Mouse (Mus musculus): ENCODE data around the gene Atxn7l1.

Gene Atxn7l1

DNA sequence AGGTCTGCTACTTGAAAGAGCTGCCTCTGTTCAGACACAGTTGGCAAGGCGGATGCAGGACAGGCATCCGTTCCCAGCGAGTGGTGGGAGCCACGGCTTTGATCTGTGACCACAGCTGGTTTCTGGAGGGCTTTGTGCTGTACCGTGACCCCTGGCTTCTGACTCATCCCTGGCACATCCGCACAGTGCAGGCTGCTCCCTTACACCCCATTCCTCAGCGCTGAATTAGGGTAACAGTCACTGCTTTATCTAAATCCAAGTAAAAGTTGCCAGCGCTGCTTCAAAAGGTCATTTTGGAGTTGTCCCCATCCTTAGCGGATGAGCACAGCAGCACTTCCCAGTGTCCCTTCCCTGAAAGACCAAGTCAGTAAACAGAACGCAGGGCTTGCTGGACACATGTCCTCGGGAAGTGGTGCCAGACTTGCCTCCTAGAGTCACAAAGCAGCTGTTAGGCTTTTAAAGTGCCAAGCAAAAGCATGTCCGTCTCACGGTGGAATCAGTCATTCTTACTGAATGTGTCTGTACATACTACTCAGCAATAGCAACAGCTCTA, 88.4 kb downstream of the Atxn7l1 start:
- DNase-seq: no peak

DNA sequence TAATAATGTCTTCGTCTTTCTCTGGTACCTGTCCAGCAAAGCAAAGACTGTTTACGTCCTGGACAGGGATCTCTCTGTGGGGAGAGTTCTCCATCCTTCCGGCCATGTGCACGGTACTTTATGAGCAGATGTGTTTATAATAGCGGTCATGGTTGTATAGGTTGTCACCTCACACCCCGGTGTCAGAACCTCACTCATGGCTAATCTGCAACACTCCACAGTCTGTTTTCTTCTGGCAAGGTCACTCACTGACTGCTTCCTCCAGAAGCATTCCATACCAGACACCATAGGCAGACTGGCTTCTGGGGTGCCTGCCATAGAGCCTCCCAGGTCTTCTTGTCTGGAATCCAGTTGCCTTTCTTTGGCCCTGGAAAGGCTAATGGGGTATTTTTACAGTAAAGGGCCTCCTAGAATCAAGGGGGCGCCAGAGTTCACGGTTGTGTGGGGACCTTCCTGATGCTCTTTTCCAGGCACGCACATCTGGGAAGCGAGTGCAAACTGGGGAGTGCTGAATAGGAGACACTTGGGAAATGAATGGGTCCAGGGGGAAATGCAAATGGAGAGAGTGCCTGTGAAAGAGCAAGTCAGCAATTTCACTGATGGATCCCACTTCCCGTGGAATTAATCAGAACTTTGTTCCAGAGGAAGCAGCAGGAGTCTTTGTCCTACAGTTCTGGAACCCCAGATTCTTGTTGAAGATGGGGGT, 89.0 kb downstream of the Atxn7l1 start:
- no peak for DNase-seq

DNA sequence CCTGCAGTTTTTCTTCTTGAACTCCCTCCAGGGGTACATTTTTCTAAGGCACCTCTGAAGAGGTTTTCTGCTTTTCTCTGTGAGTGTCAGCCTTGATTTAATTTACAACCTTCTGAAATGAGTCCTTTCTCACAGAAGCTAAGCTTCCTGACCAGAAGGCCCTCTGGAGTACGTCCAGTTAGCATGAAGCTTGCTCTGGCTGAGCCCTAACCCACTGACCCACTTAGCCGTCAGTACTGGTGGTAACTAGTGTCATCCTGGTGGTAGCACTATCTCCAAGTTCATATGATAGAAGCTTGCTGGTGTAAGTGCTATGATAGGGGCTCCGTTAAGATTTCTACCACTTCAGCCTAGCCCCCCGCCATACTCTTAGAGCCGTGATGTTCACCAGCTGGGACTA, 89.6 kb downstream of the Atxn7l1 start:
- no peak for DNase-seq

DNA sequence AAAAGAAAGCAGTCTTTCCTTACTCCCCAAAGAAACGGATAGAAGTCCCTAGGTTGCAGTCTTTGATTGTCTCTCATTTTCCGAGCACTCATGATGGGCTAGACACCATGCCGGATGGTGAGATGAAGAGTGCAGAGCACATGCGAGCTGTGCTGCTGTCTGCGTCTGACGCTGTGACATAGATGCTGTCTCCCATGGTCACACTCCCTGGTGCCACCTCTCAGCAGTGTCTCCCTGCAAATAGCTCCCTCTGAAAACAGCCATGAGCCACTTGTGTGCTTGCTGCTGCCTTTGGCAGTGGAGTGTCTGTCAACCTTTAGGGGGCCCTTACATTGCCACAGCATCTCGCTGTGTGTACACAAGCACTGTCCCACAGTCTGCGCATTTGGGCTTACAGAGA, 95.2 kb downstream of the Atxn7l1 start:
- DNase-seq: no peak

DNA sequence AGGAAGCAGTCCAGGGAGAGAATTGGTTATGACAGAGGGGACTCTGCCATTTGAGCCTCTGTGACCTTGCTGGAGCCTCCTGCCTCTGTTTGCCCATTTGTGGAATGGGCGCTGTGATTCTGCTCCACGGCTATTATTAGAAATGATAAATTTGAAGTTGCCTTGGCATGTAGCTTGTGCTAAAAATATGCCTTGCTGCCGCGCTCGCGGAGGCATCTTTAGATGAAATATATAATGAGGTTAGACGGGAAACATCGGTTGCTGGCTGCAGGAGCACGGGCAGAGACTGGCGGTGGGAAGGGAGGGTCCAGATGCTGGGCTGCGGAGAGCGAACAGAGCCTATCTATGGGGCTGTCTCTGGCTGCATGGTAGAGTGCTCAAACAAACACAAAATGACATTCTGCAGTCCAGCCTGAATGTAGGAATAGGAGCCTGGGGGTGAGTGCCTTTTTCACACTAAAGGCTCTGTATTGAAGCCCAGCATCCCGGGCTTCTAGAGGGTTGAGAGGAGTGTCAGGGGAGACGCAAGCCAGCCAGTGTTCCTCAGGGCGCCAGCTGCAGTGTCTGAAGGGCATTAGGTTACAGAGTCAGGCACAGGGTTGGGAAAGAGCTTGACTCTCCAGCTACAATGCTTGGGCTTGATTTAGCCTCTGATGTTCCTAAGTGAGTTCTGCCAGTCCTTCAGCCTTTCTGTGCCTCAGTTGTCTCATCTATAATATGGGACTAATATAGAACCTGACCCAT, 96.8 kb downstream of the Atxn7l1 start:
- no peak for DNase-seq

DNA sequence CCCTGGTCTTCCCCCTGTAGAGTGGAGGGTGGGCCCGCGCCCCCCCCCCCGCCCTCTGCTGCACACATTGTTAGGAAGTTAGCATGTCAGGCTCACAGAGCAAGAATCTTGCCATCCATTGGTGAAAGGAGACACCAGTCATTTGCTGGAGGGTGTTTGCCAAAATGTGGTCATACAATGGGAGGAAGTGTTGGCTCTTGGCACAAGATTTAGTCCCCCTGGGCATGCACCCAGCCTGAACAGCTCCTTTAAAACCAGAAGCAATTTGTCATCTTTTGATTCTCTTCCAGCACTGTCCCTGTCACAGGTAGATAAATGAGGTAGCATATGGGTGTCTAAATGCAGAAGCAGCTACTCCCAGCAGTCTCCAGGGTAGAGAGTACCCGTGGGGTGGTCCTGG, 98.0 kb downstream of the Atxn7l1 start:
- DNase-seq: peak; percentile 41 to 57

DNA sequence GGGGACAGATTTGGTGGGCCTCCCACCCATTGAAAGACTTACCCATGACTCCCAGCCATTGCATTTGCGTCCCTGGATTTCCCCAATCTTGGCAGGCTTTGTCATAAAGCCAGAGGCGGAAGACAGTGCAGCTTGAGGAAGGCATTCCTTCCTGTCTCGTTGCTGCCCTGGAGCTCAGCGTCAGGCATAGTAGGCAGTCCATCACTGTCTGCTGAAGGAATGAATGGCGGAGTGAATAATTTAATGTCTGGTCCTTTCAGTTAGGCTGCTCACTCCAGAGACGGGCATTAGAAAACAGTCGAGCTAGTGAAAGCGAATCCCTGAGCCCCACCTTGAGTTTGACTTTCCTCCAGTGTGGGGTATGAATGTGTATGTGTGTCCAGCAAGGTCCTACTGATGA, 99.4 kb downstream of the Atxn7l1 start:
- no peak for DNase-seq

DNA sequence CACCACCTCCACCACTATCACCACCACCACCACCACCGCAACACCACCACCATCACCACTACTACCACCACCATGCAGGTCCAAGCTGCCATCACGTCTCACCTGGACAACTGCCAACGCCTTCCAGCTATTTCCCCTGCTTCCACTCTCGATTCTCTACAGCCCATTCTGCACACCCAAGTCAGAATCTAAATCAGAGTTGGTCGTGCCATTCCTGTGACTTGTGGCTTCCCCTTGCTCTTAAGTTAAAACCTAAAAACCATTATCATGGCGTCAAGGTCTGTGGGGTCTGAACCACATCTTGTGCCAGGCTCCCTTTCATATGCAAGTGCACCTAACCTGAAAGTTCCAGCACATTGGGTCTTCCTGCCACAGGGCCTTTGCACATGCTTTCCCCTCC, 102.7 kb downstream of the Atxn7l1 start:
- no peak for DNase-seq

DNA sequence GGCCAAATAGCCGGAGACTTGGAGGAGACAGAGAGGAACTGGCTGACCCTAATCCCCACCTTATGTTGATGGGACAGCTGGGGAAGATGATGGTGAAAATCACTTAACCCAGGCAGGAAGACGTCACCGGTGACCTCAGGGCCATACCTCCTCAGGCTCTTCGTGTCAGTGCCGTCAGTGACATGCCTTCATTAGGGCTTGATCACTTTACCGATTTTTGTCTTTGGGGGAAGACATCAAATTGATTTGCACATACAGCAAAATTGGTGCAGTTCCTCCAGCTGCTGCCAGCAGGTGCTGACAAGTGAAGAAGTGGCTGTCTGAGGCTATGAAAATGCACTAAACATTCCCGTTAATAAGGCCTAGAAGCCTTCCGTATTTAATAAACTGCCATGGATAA, 103.9 kb downstream of the Atxn7l1 start:
- DNase-seq: no peak

DNA sequence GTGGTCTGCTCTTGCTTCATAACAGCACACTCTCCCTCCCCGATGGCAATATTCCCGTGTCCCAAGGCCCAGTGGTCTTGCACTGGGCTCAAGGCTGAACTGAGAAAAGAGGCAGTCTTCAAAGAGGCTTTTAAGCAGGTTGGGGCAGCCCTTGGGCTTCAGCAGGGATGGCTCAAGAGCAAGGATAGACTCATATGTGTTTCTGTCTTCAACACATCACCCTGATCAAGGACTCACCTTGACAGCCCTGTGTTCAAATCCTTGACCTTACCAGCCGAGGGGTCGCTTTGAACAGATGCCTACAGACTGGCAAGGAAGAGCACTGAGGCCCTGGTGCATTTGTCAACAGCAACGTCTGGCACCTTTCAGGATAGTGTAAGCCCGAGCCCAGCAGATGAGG, 105.1 kb downstream of the Atxn7l1 start:
- DNase-seq: no peak

DNA sequence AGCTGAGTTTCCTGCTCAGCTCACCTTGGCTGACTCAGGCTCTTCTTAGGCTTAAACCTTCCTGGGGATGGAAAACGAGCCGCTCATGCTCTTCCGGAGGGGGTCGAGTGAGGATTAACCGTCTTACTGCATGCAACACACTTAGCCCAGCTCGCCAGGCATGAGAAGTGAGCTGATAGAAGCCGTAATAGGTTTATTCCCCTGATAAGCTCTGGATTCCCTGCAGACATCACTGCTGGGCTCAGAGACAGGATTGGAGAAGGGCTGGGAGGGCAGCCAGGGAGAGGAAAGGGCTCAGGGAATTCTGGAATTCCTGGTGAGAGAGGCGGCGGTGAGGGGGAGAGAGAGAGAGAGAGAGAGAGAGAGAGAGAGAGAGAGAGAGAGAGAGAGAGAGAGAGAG, 105.7 kb downstream of the Atxn7l1 start:
- no peak for DNase-seq

DNA sequence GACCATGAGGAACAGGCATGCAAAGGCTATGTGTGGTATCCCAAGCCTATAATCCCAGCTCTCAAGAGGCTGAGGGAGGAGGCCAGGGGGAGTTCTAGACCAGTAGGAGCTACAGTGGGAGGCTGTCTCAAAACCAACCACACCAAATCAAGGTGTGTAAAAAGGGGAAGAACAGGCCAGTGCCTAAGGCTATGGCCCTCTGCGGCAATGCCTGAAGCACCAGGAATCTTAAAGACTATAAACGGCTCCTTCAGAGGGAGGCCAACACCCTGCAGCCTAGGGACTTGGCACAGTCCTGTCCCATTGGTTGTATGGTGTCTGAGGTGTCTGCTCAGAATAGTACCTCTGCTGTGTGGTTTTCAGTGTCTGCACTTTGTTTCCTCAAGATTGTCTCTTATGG, 107.8 kb downstream of the Atxn7l1 start:
- no peak for DNase-seq

DNA sequence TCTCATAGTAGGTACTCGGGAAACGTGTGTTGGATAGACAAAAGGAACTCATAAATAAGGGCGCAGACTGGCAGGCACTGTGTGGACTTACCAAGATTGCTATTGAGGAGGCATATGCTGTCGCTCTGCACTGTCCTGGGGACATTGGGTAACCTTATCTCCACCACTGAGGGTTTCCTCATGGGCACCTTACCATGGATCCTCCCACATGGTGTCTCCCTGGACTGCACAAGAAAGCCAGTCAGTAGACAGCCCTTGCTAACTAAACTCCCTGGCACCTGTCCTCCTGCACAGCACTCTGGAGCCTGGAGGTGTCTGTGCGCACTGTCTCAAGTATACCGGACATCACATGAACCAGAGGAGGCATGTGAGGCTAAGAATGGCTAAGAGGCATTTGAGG, 108.9 kb downstream of the Atxn7l1 start:
- DNase-seq: no peak

DNA sequence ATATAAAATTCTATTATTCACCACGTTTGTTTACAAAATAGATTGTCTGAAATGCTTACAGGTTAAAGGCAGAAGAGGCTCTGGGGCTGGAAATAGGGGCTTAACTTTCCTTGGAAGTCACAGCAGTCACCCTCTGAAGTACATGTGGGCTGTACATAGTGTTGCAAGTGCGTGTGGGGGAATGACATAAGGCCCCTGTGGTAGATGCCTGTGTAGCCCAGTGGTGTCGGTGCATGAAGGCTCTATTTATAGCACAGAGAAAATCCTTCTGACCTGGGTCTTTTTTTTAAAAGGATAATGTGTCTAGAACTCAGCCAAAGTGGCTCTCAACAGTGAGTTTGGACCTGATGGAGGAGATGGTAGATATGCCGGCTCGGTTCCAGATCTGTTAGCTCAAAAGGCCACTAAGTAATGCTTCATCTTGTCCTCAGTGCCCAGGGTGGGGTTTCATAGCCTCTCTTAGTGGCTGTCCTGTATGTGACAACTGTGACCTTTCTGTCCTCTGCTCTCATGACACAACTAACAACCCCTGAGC, 111.6 kb downstream of the Atxn7l1 start:
- DNase-seq: no peak

DNA sequence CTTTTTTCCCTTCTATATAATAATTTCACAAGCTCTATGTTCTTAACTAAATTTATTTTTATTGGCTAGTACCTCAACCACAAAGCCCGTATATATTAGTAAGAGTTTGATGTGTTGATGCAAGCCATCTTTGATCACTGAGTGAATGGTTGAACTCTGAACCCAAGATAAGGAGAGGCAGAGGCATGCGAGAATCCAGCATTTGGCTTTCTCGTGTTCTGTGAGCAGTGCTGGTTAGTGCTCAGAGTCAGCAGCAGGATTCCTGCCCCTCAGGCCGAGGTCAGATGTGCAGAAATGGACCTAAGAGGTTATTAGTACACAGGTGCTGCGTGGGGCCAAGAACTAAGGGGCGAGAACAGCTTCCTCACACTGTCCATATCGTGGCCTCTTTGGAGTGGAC, 113.1 kb downstream of the Atxn7l1 start:
- no peak for DNase-seq

DNA sequence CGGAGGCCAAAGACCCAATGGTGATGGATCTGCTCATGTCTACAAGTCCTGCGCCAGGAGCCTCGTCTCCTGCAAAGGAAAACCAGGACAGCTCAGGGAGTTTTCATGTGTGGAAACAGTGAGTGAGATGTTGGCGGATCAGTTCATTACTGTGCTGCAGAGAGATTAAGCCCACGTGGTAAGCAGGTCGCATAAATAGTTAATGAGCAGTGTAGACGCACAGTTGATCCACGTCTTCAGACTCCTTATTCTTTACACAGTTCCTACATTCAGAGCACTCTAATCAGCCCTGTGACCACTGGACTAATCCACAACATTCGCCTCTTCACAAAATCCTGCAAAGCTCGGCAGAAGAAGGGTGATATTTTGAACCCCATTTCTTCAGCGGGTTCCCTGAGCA, 118.4 kb downstream of the Atxn7l1 start:
- no peak for DNase-seq

DNA sequence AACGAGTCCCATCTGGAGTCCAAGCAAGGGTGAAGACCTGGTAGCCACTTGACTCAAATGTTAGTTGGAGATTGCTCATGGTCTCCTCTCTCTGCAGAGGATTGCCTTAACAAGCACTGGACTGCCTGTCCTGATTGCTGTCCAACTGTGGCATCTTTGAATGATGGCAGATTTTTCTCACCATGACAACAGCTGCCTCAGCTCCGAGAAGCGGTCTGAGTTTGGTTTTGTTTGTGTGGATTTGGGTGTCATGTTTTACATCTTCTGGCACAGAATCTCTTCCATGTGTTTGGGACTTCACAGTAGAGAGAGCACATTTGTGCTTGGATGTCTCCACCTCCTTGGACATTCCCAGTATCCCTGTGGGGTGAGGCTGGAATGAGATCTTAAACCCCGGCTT, 120.5 kb downstream of the Atxn7l1 start:
- no peak for DNase-seq

DNA sequence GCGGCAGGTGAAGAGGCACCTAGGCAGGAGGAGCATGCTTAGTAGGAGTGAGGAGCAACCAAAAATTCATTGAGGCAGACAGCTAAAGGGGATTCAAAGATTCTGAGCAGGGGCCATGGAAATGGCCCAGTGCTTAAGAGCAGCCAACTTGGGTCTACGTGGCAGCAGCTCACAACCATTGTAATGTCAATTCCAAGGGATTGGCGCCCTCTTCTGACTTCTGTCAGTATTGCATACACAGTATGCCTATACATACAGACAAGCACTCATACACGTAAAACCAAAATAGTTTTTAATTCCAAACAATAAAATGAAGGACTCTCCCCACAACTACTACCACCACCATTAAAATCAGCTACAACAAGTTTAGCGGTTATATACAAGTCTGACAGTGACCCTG, 122.2 kb downstream of the Atxn7l1 start:
- DNase-seq: peak in 1 of 2 experiments; percentile 36

DNA sequence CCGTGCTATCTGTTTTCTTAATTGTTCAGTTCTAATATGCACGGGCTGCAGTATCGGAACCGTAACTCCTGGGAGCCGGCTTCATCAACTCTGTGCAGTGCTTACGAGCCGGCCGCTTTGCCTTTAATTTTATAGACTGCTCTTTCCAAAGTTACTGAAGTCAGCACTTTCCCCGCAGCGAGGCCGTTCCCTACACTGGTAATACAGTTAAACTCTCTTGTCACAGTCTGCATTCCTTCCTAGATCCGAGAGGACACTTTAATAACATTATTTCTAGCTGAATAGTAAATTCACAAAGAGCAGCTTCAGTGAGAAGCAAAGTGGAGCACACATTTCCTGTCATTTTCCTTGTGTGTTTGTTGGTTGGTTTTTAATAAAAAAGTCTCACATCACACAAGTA, 124.4 kb downstream of the Atxn7l1 start:
- DNase-seq: no peak

DNA sequence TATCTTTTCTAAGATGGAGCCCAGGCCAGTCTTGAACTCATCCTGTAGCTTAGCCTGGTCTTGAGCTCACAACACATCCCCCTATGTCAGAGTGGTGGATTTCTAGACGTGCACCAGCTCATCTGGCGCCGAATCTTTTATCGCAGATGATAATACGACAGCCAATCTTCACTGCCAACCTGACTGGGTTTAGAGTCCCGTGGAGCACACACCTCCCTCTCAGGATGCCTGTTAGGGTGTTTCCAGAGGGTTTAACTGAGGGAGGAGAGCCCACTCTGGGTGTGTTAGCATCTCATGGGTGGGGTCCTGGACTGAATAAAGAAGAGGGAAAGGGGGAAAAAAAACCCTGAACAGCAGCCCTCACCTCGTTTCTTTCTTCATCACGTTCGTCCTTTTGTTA, 124.9 kb downstream of the Atxn7l1 start:
- no peak for DNase-seq

DNA sequence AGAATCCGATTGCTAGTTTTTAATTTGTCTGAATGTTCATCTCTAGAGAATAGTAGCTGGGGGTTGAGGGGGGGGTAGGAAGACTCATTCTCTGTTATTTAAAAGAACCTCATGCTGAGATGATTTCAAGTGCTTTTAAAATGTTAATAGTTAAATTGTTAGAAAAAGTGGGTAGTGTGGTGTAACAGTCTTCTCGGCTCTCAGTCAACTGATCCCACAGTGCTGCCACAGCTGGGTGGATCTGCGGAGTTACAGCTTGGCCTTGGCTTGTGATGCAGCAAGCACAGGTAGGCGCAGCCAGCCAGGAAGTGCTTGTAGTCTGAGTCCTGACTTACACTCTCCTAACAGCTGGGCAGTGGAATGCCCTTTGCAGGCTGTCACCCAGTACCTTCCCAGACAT, 125.7 kb downstream of the Atxn7l1 start:
- DNase-seq: no peak

DNA sequence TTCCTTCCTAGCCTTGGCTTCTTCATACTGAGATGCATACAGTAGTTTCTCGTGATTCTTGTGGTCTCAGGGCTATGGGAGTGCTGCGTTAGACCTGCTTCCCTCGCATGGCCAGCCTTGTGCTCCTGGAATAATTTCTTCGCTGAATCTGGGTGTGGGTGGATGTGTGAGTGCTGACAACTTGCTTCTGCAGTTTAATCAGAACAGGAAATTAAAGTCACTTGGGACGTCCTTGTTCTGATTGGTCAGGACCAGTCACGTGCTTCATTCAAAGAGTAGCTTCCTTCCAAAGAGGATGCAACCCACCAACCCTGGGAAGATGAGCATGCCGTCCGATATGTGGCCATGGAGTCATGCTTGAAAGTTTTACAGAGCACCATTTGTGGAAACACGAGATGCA, 126.2 kb downstream of the Atxn7l1 start:
- no peak for DNase-seq

DNA sequence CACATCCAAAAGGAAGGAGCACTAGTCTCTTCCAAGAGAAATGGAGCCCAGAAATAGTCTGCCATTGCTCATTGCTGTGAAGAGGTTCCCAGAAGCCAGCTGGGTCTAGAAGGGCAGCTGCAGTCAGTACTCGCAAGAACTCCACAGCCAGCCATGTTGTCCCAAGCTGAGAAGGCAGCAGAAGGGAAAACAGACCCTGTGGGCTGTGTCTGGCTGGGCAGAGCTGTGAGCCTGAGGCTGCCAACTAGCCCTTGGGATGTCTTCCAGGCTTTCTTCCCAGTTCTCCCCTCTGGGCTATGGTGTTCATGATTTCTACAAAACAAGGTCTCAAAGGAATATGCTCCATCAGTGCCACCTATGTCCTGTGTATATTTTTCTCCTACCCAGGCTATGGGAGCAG, 128.5 kb downstream of the Atxn7l1 start:
- no peak for DNase-seq

DNA sequence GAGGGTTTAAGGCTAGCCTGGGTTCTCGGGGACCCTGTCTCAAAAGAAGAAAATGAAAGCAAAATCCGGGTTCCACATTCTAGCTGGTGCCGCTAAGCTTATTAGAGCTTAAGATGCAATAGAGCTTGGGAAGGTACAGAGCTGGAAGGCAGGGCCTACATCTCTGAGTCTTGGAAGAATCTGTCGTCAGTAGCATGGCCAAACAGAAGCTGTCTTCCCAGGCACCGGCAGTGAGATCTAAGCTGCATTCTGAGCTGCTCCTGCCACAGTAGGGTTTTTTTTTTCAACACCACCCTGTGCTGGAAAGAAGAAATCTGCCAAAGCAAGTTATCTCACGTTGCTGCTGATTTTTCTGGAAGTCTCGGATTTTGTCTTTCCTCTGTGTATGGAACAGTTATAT, 129.9 kb downstream of the Atxn7l1 start:
- no peak for DNase-seq

Measured in cerebellum, postnatal 36 days (tissue).